Mouse (Mus musculus) myocyte (in vitro differentiated cells): ENCODE measurements at regions not wholly inside any gene's neighbourhood (a gene's known extent, or its start where the extent isn't known, plus 50 kb on each side); places are given as distances from the start of the nearest gene placed in this dataset.

ENCODE experiments used
- CEBPB ChIP-seq: IDR thresholded peaks from 2 replicates; pipeline ENCODE4 v1.6.1; 2011; ENCODE audit warnings: mild to moderate bottlenecking, moderate library complexity; ENCODE audit not compliant: poor library complexity, insufficient read depth, severe bottlenecking
- E2F4 ChIP-seq: IDR thresholded peaks from one replicate; pipeline ENCODE4 v1.6.1; 2011; ENCODE audit warnings: mild to moderate bottlenecking, control low read depth, moderate library complexity; ENCODE audit not compliant: insufficient read depth
- MAX ChIP-seq: IDR thresholded peaks from one replicate; pipeline ENCODE4 v1.6.1; 2011; ENCODE audit warnings: low read depth, mild to moderate bottlenecking, control low read depth
- MYOD1 ChIP-seq, 3 experiments: IDR thresholded peaks; one replicate each; pipeline ENCODE4 v1.6.1; 2011; ENCODE audit warnings: control low read depth in 2 of 3, low read depth in 2 of 3, mild to moderate bottlenecking in 2 of 3, moderate library complexity in 1 of 3; ENCODE audit not compliant: insufficient read length in 2 of 3, control insufficient read depth in 1 of 3
- MYOG ChIP-seq, 3 experiments: IDR thresholded peaks; one replicate each; pipeline ENCODE4 v1.6.1; 2011; ENCODE audit warnings: control low read depth in 2 of 3, low read depth in 2 of 3, mild to moderate bottlenecking in 2 of 3; ENCODE audit not compliant: insufficient read length in 2 of 3, control insufficient read depth in 1 of 3, insufficient read depth in 1 of 3
- POLR2A ChIP-seq: IDR thresholded peaks from one replicate; pipeline ENCODE4 v1.6.1; 2011; ENCODE audit warnings: low read depth, mild to moderate bottlenecking, control low read depth, moderate library complexity; ENCODE audit not compliant: insufficient read length
- USF1 ChIP-seq: IDR thresholded peaks from one replicate; pipeline ENCODE4 v1.6.1; 2011; ENCODE audit warnings: low read depth, mild to moderate bottlenecking, control low read depth, moderate library complexity

- TF ChIP-seq POLR2A (no peak), USF1 (no peak), MAX (no peak), E2F4 (no peak), MYOG (IDR thresholded peaks at IDR 0.05; ENCODE audit: control insufficient read depth in 1 of 3, insufficient read depth in 1 of 3, insufficient read length in 2 of 3, low read depth in 2 of 3) (no peak), MYOD1 (IDR thresholded peaks at IDR 0.05; ENCODE audit: control insufficient read depth in 1 of 3, insufficient read length in 2 of 3, low read depth in 2 of 3) (no peak), CEBPB (no peak)
These were observed 267.8 kb downstream of the Bcor start for GRCm38 (mm10) chrX:11892396-11892795.
